Mouse (Mus musculus) adrenal gland, postnatal 36 days (tissue): ENCODE results near the gene Kcnma1. TPM values are rescaled to one million over a fixed set of nuclear protein-coding genes. Genes with fewer than 3 reads are reported as not detected.

Source experiments
- DNase-seq, 2 experiments: peaks; one replicate each; pipeline ENCODE4 v3.0.0; 2021; ENCODE audit warnings: mixed read lengths in 1 of 2
- total RNA-seq, 2 experiments: library from RNA; stranded (reverse); gene quantifications; 2 replicates each; pipeline ENCODE4 v1.2.3; 2021

The Kcnma1 gene
- total RNA-seq, 2 experiments from 2014 or later = 46.0 to 72.9 TPM

GRCm38 (mm10) chr14:23966471-23966870, 47.8 kb downstream of the Kcnma1 start:
- no peak for DNase-seq

GRCm38 (mm10) chr14:23959061-23959460, 55.2 kb downstream of the Kcnma1 start:
- DNase-seq = peak; percentile 73 to 75

- DNase-seq = no peak
These were observed 57.0 kb downstream of the Kcnma1 start for GRCm38 (mm10) chr14:23957270-23957669.

- DNase-seq = peak; percentile 68 to 76
These were observed 70.4 kb downstream of the Kcnma1 start for GRCm38 (mm10) chr14:23943876-23944275.

- DNase-seq = peak in 1 of 2 experiments; percentile 47
These were observed 71.1 kb downstream of the Kcnma1 start for GRCm38 (mm10) chr14:23943152-23943551.

- peak; percentile 89 to 92 for DNase-seq
These were observed 72.2 kb downstream of the Kcnma1 start for GRCm38 (mm10) chr14:23942103-23942502.

- DNase-seq = no peak
These were observed 79.3 kb downstream of the Kcnma1 start for GRCm38 (mm10) chr14:23935016-23935415.

- DNase-seq = peak; percentile 79 to 83
These were observed 82.6 kb downstream of the Kcnma1 start for GRCm38 (mm10) chr14:23931671-23932071.

- no peak for DNase-seq
These were observed 85.1 kb downstream of the Kcnma1 start for GRCm38 (mm10) chr14:23929168-23929567.

- DNase-seq = no peak
These were observed 90.9 kb downstream of the Kcnma1 start for GRCm38 (mm10) chr14:23923356-23923755.

- no peak for DNase-seq
These were observed 91.5 kb downstream of the Kcnma1 start for GRCm38 (mm10) chr14:23922755-23923154.

GRCm38 (mm10) chr14:23911108-23911629, 103.1 kb downstream of the Kcnma1 start:
- peak; percentile 76 to 79 for DNase-seq

- no peak for DNase-seq
These were observed 105.7 kb downstream of the Kcnma1 start for GRCm38 (mm10) chr14:23908564-23908963.

- DNase-seq = peak; percentile 54 to 56
These were observed 111.5 kb downstream of the Kcnma1 start for GRCm38 (mm10) chr14:23902636-23903279.

GRCm38 (mm10) chr14:23899462-23899861, 114.8 kb downstream of the Kcnma1 start:
- DNase-seq = no peak

GRCm38 (mm10) chr14:23897815-23898214, 116.5 kb downstream of the Kcnma1 start:
- DNase-seq = no peak

GRCm38 (mm10) chr14:23896036-23896435, 118.3 kb downstream of the Kcnma1 start:
- DNase-seq = no peak

- DNase-seq = no peak
These were observed 128.2 kb downstream of the Kcnma1 start for GRCm38 (mm10) chr14:23886112-23886511.

GRCm38 (mm10) chr14:23885539-23885938, 128.8 kb downstream of the Kcnma1 start:
- DNase-seq = peak; percentile 77 to 83

- DNase-seq = no peak
These were observed 129.2 kb downstream of the Kcnma1 start for GRCm38 (mm10) chr14:23885071-23885470.

GRCm38 (mm10) chr14:23882001-23882400, 132.3 kb downstream of the Kcnma1 start:
- DNase-seq = no peak

- DNase-seq = no peak
These were observed 135.0 kb downstream of the Kcnma1 start for GRCm38 (mm10) chr14:23879331-23879730.

GRCm38 (mm10) chr14:23877561-23877960, 136.7 kb downstream of the Kcnma1 start:
- no peak for DNase-seq

- DNase-seq = no peak
These were observed 139.7 kb downstream of the Kcnma1 start for GRCm38 (mm10) chr14:23874545-23874944.
